Mouse (Mus musculus) adrenal gland (tissue): ENCODE data around the gene Arid1a.

Experiments used
- intact Hi-C: fragments of 180-260 bp; cut with DNase I; formaldehyde crosslinking; loops from one replicate; pipeline ENCODE4 v1.15.1; 2025

Gene Arid1a

DNA sequence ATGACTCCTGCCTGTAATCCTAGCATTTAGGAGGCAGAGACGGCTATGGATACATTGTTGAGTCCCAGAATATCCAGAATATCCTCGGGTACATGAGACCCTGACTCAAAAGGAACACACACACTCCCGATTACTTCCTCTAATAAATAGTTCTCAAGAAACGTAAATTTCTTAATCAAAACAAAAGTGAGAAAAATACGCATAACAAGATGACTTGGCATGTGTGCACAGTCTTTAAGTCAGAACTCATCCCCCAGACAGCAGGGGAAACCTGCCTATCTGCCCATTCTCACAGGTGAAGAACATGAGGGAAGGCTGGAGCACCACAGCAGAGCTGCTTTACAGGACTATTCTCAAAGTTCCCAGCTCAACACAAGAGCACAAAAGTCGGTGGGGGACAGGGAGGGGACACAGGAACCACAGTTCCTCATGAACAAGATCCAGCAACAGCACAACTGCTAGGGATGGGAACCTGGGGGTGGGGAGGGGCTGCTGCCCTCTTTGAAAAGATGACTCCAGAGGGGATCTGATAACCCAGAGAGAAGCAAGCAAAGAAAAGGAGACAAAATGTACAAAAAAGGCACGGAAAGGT, 6.3 kb downstream of the Arid1a start:
- intact Hi-C loops: loop anchor here (5.0 kb wide), 2 partner anchors 43 to 78 kb away; partner anchors contain the start of gene Pigv

DNA sequence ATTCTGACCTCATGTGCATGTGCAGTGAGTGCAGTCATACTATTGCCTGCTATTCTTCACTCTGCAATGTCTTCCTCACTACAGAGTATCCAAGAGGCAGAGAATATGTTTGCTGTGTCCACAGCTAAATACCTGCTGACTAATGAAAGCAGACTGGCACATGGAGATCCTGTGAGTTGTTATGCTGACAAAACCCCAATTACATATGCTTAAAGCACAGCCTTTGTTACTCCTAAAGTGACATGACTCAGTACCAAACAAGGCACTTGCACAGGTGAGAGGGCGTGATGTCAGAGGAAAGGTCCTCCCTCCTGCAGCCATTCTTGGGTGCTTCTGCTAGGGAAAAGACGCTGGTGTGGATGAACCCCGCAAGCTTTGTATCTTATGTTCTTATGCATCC, 21.3 kb downstream of the Arid1a start:
- intact Hi-C loops: no loop called here

DNA sequence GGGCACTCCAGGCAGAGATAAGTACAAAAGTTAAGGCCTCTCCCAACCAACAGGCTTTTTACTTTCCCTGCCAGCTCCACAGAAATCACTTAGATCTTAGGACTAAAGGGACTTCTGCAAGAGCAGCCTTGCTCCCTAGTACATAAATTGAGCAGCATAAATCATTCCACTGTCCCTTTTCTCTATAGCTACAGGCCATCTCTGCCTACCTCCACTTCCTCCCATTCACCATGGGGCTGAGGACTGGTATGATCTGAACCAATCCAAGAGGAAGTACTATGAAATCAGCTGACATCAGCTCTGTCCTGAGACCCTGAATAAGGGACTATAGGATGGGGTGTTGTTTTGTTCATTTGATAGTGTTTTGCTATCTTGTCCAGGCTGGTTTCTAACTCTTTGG, 26.4 kb downstream of the Arid1a start:
- intact Hi-C loops: no loop called here

DNA sequence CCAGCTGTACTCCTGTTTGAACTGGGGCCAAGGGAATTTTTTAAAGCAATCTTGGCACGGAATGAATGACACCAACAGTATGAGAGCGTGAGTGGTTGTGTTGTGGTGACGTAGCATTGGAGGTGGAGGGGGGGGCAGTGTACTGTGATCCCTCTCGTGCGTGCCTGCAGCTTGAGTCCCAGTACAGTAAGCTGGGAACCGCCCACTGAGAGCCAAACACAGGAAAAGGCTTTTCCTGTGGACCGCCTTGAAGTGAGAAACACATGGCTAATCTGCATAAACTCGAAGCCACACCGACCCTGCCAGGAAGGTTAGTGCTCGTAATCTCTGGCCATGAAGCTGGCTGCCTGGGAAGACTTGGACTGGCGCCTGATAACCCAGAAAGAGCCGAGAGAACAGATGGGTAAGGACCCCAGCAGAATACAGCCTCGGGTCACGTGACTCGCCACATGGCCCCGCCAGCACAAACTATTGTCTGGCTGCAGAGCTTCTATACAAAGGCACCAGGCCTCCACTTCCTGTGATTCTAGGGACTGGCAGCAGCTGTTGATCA, 27.0 kb downstream of the Arid1a start:
- intact Hi-C loops: no loop called here

DNA sequence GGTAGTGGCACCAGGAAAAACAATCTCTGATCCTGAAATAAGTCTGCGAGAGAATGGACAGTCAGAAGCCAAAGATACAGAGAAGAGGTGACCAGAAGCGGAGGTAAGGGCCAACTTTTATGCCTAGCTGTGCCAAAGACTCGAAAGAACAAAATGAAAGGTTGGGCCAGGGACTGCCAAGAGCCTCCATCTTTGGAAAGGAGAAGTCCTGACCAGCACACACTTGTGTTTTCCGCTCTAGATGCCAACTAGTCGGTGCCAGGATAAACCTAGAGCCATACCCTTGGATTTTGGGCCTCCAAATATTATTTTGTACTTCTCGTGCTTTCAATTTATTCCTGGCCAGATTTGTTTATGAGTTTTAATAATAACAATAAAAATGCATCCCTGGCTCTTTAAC, 27.6 kb downstream of the Arid1a start:
- intact Hi-C loops: no loop called here

DNA sequence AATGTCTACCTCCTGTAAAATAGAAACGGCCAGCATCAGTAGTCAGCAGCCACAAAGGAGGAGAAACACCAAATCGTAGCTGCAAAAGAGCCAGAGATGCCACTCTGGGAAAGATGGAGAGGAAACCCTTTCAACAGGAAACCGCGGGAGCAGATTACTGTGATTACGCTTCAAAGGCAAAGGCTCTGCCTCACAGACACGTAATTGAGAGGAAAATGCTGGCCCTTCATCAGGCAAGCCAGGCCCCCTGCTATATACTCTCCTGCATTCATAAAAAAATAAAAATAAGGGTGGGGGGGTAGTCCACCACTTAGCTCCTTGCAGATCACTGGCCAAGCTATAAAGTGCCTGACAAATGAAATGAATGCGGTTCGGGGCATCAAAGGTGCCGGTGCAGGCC, 28.3 kb downstream of the Arid1a start:
- intact Hi-C loops: no loop called here

DNA sequence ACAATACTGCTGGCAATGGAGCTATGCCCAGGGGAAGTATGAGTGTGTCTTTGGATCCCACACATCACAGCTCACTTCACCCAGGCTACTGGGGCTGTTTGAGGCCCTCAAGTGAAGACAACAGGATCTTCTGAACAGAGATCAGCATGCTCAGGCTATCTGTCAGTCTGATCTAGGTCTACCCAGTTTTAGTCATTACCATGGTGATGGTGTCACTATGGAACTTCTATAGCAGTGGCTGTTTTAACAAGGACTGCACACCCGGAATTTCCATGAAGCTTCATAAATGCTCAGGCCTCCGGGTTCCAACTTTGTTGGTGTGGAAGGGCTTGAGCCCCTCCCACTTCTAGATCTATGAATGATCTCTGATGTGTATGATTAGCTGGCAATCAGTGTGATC, 30.9 kb downstream of the Arid1a start:
- intact Hi-C loops: no loop called here

DNA sequence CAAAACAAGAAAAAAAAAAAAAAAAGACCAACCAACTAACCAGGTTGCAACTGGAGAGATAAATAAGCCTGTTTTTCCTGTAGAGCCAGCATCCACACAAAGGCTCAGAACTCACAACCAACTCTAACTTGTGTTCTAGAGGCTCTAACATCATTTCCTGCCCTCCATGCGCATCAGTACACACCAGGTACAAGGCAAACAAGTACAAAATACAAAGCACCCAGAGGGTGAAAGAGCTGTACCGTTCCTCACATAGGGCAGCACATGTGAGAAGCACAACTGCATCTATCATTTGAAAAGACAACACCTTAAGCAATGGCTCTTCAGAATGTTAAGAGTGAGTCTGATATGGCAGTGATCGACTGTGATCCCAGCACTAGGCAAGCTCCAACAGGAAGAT, 36.8 kb downstream of the Arid1a start:
- intact Hi-C loops: no loop called here

DNA sequence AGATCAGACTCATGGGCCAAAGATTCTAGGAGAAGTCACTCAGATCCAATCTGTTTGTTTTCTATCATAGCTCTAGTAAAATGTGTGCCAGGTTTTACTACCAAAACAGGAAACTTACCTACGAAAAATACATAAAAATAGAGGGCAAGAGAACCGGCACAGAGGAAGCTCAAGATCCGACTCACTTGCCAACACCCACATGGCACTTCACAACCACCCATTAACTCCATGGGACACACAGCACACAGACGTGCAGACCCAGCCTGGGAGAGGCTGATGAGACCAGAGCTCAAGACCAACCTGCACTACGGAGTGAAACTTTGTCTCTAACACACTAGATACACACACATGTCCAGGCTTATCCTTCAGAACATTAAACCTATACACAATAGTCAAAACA, 43.8 kb downstream of the Arid1a start:
- intact Hi-C loops: no loop called here

DNA sequence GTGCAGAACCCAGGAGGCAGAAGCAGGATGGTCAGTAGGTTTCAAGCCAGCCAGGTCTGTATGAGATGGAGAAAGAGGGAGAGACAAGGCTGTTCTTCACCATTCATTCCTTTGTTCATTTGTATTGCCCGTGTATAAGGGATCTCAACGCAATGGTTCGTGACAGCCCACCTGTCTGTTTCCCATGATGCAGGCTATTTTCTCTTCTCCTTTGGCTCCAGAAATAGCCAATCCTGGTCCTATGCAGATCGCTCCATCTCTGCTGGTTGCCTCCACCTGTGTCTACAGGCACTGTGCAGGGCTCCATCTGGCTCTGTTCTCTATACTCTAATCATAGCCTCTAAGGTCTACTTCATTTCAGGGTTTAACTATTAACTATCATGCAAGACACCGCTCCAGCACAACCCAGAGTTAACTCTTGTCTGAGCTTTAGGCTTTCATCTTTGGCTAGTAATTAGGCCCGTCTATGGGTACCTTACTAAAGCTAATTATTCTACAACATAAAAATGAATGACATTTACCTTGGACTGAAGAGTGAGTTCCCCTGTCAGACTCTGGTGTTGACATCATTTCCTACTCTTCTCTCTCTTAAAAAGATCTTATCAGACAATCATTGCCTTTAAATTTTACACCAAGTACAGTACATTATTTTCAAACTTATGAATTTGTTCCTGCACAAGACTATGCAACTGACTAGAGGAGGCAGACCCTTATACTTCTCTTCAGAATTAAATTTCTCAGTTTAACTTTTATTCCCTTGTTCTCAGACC, 45.1 kb downstream of the Arid1a start:
- intact Hi-C loops: no loop called here

DNA sequence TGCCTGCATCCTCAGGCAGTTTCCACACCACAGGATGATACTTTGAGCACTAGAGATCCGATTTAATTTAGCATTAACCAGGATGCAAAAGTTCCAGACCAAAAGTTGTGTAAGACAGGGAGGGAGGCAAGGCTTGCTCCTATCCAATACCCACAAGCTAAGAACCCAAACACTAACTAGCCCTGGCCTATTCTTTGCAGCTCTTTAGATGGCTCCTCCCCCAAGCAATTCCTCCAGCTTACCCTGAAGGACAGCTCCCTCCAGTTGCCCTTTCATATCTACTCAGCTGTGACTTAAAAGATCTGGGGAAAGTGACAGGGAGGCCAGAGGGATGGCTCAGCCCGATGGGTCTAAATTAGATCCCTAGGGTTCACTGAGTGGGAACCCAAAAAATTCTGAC, 47.2 kb downstream of the Arid1a start:
- intact Hi-C loops: loop anchor here (5.0 kb wide), 1 partner anchor 43 kb away; no protein-coding TSS in a partner anchor

DNA sequence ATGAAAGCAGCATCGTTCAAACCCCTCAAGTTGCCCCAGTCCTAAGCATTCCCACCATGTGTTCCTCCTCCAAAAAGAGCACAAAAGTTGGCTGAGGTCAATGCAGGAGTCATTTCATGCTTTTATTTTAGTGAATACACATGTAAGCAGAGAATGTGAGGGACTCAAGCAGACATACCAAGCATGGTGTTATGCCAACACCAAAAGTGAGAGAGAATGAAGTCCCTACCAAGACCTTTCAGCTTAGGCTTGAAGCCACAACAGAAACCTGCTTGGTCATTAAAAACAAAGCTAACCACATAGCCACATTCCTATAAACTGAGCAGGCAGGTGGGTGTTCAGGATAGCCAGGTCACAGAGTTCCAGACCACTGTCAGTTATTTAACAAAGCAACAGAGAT, 49.1 kb downstream of the Arid1a start:
- intact Hi-C loops: loop anchor here (5.0 kb wide), 1 partner anchor 45 kb away; no protein-coding TSS in a partner anchor

DNA sequence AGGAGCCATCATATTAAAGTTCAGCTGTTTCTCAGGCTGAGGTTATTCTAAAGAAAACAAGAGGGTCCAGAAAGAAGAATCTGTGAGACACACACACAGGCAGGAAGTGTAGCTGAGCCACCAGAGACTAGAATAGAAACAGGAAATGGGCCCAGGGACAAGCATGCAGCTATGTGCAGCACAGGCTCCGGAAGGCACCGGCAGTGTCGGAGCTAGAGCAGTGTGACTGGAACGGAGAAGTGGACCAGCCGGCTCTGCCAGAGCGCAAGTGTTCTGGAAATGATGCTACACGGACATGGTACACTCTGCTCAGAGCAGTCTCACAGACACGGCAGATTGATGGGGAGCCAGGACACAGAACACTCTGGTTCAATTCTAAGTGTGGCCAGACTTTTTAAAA, 49.6 kb downstream of the Arid1a start:
- intact Hi-C loops: loop anchor here (5.0 kb wide), 1 partner anchor 45 kb away; no protein-coding TSS in a partner anchor

DNA sequence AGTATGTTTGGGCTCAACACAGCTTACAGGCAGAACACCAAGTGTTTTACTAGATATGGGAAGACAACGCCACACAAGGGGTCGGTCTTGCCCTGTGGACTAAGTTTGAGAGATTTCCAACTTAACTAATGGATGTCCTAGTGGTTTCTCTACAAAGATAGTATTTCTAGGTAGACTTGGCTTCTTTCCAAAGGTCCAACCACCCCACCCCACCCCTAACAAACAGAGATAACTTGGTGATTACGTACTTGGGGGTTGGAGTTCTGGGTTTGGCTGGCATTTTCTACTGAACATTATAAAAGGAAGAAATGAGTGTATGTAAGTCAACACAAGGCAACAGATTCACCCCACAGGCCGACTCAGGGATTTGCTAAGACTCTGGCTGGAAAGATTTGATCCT, 51.5 kb downstream of the Arid1a start:
- intact Hi-C loops: loop anchor here (5.0 kb wide), 1 partner anchor 47 kb away; no protein-coding TSS in a partner anchor

DNA sequence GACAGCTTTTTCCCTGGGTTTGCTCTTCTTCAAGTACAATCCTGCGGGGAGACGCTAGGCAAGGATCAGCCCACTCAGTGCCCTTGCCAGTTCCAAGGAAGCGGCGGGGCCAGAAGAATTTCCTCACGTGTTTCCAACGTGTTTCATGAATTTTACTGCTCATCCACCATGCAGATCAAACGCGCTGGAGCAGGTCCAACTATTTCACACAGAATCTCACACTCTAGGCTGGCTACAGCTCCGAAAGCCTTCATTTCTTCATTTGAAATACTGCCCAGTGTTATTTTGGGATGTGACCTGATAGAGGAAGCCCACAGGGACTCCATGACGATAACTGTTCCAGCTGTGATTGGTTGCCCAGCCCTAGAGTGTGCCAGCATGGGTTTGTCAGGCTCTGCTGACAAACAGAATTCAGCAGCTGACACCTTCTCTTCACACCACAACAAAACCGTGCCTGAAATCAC, 55.6 kb downstream of the Arid1a start:
- intact Hi-C loops: no loop called here

DNA sequence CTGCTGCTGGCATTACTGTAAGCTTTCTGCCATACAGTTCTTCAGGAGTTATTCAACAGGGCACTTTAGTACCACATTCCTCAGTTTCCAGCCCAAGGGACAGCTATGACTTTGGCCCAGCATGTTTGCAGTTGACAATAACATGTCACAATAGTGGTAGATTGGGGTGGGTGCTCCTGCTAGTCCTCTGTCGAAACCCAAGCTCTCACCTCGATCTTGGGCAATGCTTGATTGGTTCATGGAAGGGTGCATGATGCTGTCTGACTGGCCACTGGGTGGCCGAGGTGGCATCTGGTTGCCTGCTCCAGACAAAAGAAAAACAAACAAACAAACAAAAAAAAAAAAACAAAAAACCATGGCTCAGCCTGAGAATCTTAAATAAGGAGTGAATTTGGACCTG, 61.2 kb downstream of the Arid1a start:
- intact Hi-C loops: no loop called here

DNA sequence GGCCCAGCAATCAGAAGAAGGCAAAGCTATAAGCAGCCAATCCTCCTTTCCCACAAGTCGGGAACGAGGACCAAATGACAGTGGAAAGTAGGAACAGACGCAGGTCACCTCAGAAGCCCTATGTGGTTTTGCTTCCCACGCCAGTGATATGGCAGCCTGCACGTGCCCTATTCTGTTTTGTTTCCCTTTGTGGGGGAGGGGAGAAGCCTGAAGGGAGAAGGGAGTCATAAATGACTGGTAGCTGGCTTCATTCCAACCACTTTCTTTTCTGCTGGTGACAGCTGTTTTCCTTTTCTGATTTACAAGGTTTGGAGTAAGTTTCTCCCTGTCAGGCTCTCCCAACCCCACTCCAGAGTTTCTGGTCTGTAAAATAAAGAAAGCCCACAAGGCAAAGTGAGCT, 66.3 kb downstream of the Arid1a start:
- intact Hi-C loops: no loop called here

DNA sequence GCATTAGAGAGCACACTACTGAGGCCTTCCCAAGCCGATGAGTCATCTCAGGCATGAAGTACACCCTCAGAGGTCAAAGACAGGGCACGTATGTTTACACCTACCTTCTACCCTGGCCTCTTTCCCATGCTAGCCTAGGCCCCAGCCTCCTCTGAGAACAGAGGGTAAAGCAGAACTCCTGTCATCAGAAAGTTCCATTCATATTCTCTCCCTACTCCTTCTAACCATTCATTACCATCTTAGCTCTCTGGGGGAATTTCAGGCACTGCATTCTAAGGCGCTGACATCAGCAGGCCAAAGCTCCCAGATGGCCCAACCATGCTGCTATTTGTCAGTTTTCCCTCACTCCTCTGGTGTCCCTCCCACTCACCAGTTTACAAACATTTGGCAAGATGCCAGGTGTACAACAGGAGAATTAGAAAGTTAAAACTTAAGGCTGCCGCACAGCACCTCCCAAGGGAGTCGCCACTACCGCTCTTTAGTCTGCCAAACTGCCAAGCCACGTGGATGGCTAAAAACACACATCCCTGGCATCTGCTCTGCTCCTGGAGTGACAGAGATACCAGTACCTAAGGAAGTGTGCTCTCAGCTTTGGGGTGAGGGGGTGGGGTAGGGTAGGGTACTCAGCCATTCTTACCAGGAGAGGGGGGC, 68.0 kb downstream of the Arid1a start:
- intact Hi-C loops: no loop called here

DNA sequence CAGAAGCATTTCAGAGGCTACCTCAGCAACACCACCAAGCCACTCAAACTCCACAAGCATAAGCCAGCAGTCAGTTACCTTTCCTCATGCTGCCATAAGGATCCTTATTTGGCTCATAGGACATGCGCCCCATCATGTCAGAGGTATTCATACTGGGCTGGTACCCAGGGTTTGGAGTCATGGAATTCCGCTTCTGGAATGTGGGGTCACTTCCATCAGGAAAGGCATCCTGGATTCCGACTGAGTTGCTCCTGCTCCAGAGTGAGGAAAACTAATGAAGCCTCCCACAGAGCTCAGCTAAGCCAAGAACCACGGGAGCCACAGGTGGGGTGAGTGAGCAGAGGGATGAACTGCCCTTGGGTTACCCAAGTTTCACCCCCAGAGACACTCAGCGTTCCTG, 69.4 kb downstream of the Arid1a start:
- intact Hi-C loops: no loop called here

DNA sequence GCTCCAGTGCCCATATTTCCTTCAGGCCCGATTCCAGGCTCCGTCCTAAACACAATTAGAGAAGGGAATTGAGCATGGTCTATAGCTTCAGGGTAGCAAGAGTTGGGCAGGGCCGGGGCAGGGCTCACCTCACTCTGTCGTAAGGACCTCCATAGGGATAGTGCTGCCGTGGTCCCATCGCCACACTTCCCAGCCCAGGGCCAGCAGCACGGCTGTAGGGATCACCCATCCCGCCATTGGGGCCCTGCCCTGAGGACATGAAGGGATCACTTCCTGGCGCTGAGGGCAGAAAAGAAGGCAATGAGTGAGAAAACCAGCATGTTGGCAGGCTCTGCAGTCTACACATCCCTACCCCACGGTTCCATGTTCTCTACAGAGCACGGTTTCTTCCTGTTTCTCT, 70.1 kb downstream of the Arid1a start:
- intact Hi-C loops: no loop called here

DNA sequence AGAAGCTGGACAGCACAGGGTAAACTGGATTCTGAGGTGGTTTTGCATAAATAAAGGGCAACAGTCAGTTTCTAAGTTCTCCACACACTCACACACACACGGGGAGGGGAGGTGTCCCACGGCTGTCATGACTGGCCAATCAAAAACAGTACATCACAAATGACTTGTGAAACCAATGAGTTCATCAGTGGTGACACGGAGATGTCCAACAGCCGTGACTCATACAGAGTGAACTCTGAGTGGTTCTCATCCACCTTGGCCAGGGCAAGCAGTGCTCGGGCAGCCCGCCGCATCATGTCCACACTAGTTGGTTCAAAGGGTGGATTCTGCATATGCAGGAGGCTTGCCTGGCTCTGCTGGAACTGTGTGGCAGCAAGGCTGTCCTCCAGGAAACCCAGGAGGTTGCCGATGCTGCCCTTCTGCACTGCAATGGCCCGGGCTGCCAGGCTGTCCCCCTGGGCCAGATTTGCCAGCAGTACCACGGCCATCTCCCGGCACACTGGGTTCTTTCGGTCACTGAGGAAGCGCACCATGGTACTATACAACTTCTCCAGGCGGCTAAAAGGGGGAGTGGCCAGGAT, 76.3 kb downstream of the Arid1a start:
- intact Hi-C loops: no loop called here

DNA sequence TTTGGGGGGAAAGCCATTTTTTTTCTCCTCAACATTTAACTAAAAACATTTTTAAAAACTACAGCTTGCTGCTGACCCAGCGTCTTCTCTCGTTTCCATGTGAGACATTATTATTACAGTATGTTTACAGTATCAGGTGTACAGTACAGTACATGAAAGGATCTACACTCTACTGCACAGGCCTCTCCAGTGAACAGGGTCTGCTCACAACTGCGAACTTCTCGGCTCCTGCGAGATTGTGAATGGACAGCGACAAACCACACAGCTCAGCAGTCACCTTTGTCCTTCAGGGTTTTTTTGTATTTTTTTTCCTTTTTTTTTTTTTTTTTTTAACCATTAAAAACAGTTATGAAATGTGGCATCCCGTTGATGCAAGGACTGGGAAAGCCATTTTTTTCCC, 76.9 kb downstream of the Arid1a start:
- intact Hi-C loops: no loop called here
